Mouse (Mus musculus): ENCODE results near the gene Ankrd9.

GRCm38 (mm10) chr12:110961973-110962372, 16.9 kb downstream of the Ankrd9 start:
- TF ChIP-seq CTCF (IDR thresholded peaks at IDR 0.05; ENCODE audit: control insufficient read depth, insufficient read depth, insufficient replicate concordance, low read depth, low read length) = no peak
- TF ChIP-seq POLR2A (IDR thresholded peaks at IDR 0.05; ENCODE audit: control insufficient read depth, low read depth, low read length) = no peak

Measured in testis, adult 2 months (tissue).